Mouse (Mus musculus): ENCODE measurements around the gene Tmem151a. TPM values are rescaled to one million over a fixed set of nuclear protein-coding genes. Genes with fewer than 3 reads are reported as not detected.

Tmem151a gene
- total and polyA plus RNA-seq, 2 experiments from 2014 or later: 37.0 to 46.2 TPM

DNA sequence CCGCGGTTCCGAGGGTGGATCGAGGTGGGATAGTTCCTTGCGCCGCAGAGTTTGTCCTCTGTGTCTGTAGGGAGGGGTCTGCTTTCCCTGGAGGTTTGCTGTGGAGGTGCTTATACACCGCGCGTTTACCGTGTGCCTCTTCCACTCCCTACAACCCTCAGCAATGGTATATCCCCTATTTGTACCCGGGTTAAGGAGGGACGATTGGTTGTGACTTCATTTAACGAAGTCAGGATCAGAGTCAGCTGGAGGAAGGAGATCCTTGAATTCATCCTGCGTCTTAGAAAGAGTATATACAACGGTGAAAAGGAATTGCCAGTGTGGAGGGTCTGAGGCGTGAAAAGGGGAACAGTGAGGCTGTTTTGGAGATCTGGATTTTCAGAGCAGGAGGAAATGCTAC is 43.7 kb downstream of the Tmem151a start:
- peak overlapping the region; percentile 81 for H3K4me3 ChIP-seq (ENCODE audit: low read depth, low read length)
- H3K9ac ChIP-seq: peak overlapping the region; percentile 76
- H3K27ac ChIP-seq (ENCODE audit: low read depth, low read length): peak overlapping the region; percentile 55; the same call in 1 of the 2 replicates
- H3K27me3 ChIP-seq (ENCODE audit: insufficient read depth, low read length): no peaks in the 10 kb centered on the region
- peak overlapping the region; percentile 93 for H3K4me2 ChIP-seq (ENCODE audit: low read depth)
- 2% methylated on average over 16 of the region's 16 CpGs for WGBS
- H3K36me3 ChIP-seq (ENCODE audit: insufficient read depth): peaks cover 27% of the 10 kb centered on the region; the same call in 1 of the 2 replicates
- DNase-seq (no peak), ATAC-seq (0 out of 2 replicates have a peak, but pooled peaks have one; percentile 0)
- H3K4me1 ChIP-seq (ENCODE audit: insufficient read depth): 0 out of 2 replicates have a peak, but pooled peaks cover 15% of the 10 kb centered on the region
- no peak for TF ChIP-seq CTCF (IDR thresholded peaks at IDR 0.05; ENCODE audit: low read depth)
- H3K9me3 ChIP-seq (ENCODE audit: low read length): no peaks in the 10 kb centered on the region

DNA sequence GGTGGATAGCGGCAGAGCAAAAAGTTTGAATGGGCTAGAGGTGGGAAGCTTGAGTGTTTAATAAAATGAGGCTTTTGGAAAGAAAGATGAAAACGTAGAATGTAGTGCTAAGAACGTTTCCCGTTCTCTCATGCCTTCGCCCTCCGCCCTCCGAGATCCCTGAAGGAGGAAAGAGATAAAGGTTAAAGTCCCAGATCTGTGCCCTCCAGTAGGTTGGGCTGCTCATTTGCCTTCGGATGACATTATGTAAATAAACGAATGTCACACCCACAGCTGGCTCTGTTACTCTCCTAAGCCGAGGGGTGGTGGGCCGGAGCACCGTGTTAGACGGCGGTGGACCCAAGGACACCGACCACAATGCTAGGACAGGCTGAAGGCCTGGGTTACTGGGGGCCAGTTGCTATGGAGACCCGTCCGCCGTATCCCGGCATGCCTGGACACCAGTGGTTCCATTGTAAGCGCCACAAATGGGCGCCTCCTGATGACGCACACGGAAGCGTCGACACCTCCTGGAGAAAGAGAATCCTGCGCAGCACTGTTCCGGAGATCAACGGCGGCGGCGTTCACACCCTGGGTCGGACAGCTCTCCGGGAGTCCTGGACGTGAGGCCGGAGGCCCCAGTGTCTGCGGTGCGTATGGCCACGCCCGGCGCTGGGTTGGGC is 44.3 kb downstream of the Tmem151a start, which contains the start of gene Brms1:
Brms1 (plus strand) TSS at position 493 of the 662 bp plus-strand sequence.
- DNase-seq: peak; percentile 96
- 7% methylated on average over 40 of the region's 40 CpGs for WGBS
- TF ChIP-seq CTCF (IDR thresholded peaks at IDR 0.05; ENCODE audit: low read depth): no peak; the same call in 1 of the 2 replicates
- peak within 1 kb of the TSS; percentile 74 for H3K27ac ChIP-seq (ENCODE audit: low read depth, low read length)
- peak within 1 kb of the TSS; percentile 81 for H3K4me3 ChIP-seq (ENCODE audit: low read depth, low read length)
- 0 out of 2 replicates have a peak, but pooled peaks cover 15% of the 10 kb centered on the region for H3K4me1 ChIP-seq (ENCODE audit: insufficient read depth)
- H3K36me3 ChIP-seq (ENCODE audit: insufficient read depth): peaks cover 21% of the 10 kb centered on the region; the same call in 1 of the 2 replicates
- peak; percentile 76 for ATAC-seq
- peak within 1 kb of the TSS; percentile 76 for H3K9ac ChIP-seq
- H3K4me2 ChIP-seq (ENCODE audit: low read depth): peak within 1 kb of the TSS; percentile 93
- H3K27me3 ChIP-seq (ENCODE audit: insufficient read depth, low read length): no peaks in the 10 kb centered on the region
- H3K9me3 ChIP-seq (ENCODE audit: low read length): no peaks in the 10 kb centered on the region

DNA sequence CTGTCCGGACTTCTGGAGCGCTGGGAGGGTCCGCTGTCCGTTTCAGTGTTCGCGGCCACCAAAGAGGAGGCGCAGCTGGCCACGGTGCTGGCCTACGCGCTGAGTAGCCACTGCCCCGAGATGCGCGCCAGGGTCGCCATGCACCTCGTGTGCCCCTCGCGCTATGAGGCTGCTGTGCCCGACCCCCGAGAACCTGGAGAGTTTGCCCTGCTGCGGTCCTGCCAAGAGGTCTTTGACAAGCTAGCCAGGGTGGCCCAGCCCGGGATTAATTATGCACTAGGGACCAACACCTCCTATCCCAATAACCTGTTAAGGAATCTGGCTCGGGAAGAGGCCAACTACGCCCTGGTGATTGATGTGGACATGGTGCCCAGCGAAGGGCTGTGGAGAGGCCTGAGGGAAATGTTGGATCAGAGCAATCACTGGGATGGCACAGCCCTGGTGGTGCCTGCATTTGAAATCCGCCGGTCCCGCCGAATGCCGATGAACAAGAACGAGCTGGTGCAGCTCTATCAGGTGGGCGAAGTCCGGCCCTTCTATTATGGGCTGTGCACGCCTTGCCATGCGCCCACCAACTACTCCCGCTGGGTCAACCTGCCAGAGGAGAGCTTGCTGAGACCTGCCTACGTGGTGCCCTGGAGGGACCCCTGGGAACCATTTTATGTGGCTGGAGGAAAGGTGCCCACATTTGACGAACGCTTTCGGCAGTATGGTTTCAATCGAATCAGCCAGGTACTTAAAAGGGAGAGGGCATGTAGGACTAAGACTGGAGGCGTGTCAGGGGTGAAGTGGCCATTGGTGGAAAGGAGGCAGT is 45.8 kb downstream of the Tmem151a start:
- Histone ChIP-seq H3K4me2 (ENCODE audit: low read depth) (peak overlapping the region; percentile 93), H3K27me3 (ENCODE audit: insufficient read depth, low read length) (no peaks in the 10 kb centered on the region), H3K9me3 (ENCODE audit: low read length) (no peaks in the 10 kb centered on the region), H3K9ac (peak overlapping the region; percentile 94), H3K36me3 (ENCODE audit: insufficient read depth) (peaks cover 16% of the 10 kb centered on the region; the same call in 1 of the 2 replicates), H3K4me1 (ENCODE audit: insufficient read depth) (0 out of 2 replicates have a peak, but pooled peaks cover 15% of the 10 kb centered on the region), H3K27ac (ENCODE audit: low read depth, low read length) (peak overlapping the region; percentile 88), H3K4me3 (ENCODE audit: low read depth, low read length) (peak overlapping the region; percentile 81)
- DNase-seq (no peak), ATAC-seq (no peak)
- no peak for TF ChIP-seq CTCF (IDR thresholded peaks at IDR 0.05; ENCODE audit: low read depth)
- WGBS: 11% methylated on average over 41 of the region's 41 CpGs

DNA sequence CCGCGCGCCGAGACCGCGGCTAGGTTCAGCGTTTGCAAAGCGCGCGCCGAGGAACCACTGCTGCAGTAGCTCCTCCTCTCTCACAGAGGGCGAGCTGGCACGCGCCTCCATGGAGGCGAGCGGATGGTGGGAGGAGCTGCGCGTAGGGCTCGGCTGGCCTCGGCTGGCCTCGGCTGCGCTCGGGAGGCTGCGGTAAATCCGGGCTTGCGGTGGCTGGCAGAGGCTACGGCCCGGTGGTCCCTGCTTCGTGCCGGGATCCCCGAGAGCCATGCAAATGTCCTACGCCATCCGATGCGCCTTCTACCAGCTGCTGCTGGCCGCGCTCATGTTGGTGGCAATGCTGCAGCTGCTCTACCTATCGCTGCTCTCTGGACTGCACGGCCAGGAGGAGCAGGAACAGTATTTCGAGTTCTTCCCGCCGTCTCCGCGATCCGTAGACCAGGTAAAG is 46.6 kb downstream of the Tmem151a start, which contains the start of the genes B4gat1 and AC124502.3:
B4gat1 (plus strand) TSS at position 118 of the 448 bp plus-strand sequence.
AC124502.3 (plus strand) TSS at position 183 of the 448 bp plus-strand sequence.
- 0% methylated on average over 44 of the region's 44 CpGs for WGBS
- H3K36me3 ChIP-seq (ENCODE audit: insufficient read depth): peaks cover 13% of the 10 kb centered on the region; the same call in 1 of the 2 replicates
- peak; percentile 62 for TF ChIP-seq CTCF (IDR thresholded peaks at IDR 0.05; ENCODE audit: low read depth)

DNA sequence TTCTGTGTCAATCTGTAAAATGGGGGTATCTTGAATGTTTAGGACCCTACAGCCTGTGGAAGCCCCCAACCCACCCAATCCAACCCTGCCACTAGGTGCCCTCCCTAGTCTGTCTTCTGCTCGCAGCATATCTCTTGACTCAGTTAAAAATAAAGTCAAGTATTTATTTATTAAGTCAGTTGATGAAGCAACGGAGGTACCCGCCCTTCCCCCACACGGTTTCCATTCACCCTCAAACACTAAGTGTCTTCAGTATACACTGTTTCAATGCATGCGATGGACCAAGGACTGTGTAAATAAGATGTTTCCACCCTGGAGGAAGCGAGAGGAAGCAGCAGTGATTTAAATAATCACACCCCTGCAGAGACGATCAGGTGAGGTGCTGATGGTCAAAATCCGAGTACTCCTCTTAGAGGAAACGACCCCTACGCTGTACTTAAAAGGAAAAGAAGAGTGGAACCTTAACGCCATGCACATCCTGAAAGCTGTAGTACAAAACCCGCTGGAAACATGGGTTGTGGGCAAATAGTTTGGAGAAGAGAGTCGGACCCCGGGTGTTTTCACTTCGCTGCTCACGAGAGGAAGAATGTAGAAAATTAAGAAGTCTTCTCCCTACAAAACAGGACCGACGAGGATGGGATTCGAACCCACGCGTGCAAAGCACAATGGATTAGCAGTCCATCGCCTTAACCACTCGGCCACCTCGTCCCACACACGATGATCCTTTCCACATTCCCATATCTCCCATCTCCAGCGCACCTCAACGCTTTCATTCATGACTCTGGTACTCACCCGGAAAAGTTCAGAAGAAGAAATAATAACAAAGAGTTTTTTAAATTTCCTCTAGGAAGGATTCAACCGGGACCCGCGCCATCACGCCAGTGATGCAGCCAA is 47.4 kb downstream of the Tmem151a start:
- ATAC-seq (peak; percentile 44), DNase-seq (peak; percentile 91)
- Histone ChIP-seq H3K27ac (ENCODE audit: low read depth, low read length) (peak overlapping the region; percentile 88), H3K9me3 (ENCODE audit: low read length) (no peaks in the 10 kb centered on the region), H3K36me3 (ENCODE audit: insufficient read depth) (peaks cover 5% of the 10 kb centered on the region; the same call in 1 of the 2 replicates), H3K4me1 (ENCODE audit: insufficient read depth) (0 out of 2 replicates have a peak, but pooled peaks cover 15% of the 10 kb centered on the region), H3K4me3 (ENCODE audit: low read depth, low read length) (peak overlapping the region; percentile 81), H3K9ac (peak overlapping the region; percentile 94), H3K27me3 (ENCODE audit: insufficient read depth, low read length) (no peaks in the 10 kb centered on the region), H3K4me2 (ENCODE audit: low read depth) (peak overlapping the region; percentile 93)
- TF ChIP-seq CTCF (IDR thresholded peaks at IDR 0.05; ENCODE audit: low read depth): no peak
- WGBS: 5% methylated on average over 32 of the region's 32 CpGs

More for the DNA sequence above, 46.6 kb downstream of the Tmem151a start, which contains the start of the genes B4gat1 and AC124502.3:
- H3K9me3 ChIP-seq (ENCODE audit: low read length): no peaks in the 10 kb centered on the region
- peak within 1 kb of the TSS; percentile 81 for H3K4me3 ChIP-seq (ENCODE audit: low read depth, low read length)
- H3K9ac ChIP-seq: peak within 1 kb of the TSS; percentile 94
- H3K4me2 ChIP-seq (ENCODE audit: low read depth): peak within 1 kb of the TSS; percentile 93
- peak; percentile 97 for DNase-seq
- 0 out of 2 replicates have a peak, but pooled peaks cover 15% of the 10 kb centered on the region for H3K4me1 ChIP-seq (ENCODE audit: insufficient read depth)
- peak; percentile 96 for ATAC-seq
- no peaks in the 10 kb centered on the region for H3K27me3 ChIP-seq (ENCODE audit: insufficient read depth, low read length)
- peak within 1 kb of the TSS; percentile 88 for H3K27ac ChIP-seq (ENCODE audit: low read depth, low read length)

DNA sequence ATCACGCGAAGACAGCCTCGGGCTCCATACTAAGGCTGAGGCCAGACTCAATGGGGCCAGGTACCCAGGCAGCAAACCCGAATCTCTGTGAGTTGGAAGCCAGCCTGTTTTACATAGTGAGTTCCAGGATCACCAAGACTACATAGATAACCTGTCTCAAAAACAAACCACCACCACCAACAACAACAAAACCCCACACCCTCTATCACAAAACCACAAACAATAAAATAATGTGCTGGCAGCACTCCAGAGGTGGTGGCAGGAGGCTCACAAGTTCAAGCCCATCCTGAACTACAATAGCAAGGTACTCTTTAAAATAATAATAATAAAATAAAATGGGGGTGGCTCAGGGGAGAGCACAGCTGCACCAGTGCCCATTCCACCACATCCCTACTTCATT is 48.8 kb downstream of the Tmem151a start:
- Histone ChIP-seq H3K9ac (no peak overlapping the region), H3K4me3 (ENCODE audit: low read depth, low read length) (no peak overlapping the region), H3K4me1 (ENCODE audit: insufficient read depth) (0 out of 2 replicates have a peak, but pooled peaks cover 11% of the 10 kb centered on the region), H3K36me3 (ENCODE audit: insufficient read depth) (peaks cover 5% of the 10 kb centered on the region), H3K9me3 (ENCODE audit: low read length) (no peaks in the 10 kb centered on the region), H3K4me2 (ENCODE audit: low read depth) (no peak overlapping the region), H3K27me3 (ENCODE audit: insufficient read depth, low read length) (no peaks in the 10 kb centered on the region), H3K27ac (ENCODE audit: low read depth, low read length) (no peak overlapping the region)
- 79% methylated on average over 4 of the region's 4 CpGs for WGBS
- no peak for ATAC-seq
- no peak for DNase-seq
- no peak for TF ChIP-seq CTCF (IDR thresholded peaks at IDR 0.05; ENCODE audit: low read depth)
